Mouse (Mus musculus): ENCODE results near the gene Tmem273. TPM values are rescaled to one million over a fixed set of nuclear protein-coding genes. Genes with fewer than 3 reads are reported as not detected.

Tmem273 gene
- polyA plus RNA-seq, 1 experiment from 2014 or later = 0.46 TPM

DNA sequence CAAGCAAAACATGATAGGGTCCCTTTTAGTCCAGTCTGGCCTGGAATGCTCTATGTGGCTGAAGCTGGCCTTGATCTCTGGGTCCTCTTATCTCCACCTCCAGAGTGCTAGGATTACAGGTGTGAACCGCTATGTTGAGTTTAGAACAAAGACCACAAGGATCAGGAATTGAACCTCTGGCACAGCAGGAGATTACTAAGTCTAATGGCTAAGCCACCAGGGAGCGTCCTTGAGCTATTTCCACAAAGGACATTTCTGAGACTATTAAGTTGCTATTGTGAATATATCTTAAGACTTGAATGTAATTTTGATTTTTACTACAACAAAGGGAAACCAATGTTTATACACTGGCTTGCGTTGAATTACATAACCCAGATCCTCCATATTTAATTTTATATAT, 13.0 kb upstream of the Tmem273 start:
- Histone ChIP-seq H3K36me3 (ENCODE audit: control insufficient read depth, insufficient read depth, low read length) (no peaks in the 10 kb centered on the region), H3K4me3 (ENCODE audit: low read depth, low read length) (no peak overlapping the region), H3K4me2 (ENCODE audit: low read depth, low read length) (no peak overlapping the region), H3K27ac (ENCODE audit: low read depth, low read length) (no peak overlapping the region), H3K4me1 (ENCODE audit: control insufficient read depth, insufficient read depth, low read length) (no peaks in the 10 kb centered on the region), H3K9ac (replicated peaks; ENCODE audit: low read depth, low read length) (no peak overlapping the region), H3K9me3 (ENCODE audit: control insufficient read depth, low read length) (no peaks in the 10 kb centered on the region), H3K27me3 (ENCODE audit: control insufficient read depth, insufficient read depth, low read length) (no peaks in the 10 kb centered on the region)
- WGBS = 58% methylated on average over 3 of the region's 3 CpGs
- no peak for ATAC-seq (ENCODE audit: low read depth)

DNA sequence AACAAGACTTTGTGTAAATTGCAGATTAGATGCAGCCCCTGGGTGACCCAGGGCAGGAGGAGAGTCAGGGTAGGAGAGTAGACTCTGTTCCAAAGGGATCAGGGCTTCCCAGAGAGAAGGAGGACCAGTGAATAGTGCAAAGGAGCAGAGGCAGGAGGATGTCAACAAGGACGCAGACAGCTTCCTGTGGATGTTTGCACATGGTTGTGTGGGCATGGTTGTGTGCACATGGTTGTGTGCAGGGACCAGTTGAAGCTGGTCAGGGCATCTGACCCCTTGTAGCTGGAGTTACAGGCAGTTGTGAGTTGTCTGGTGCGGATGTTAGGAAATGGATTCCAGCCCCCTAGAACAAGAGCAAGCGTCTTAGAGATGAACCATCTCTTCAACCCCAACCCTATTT, 12.3 kb upstream of the Tmem273 start:
- H3K9me3 ChIP-seq (ENCODE audit: control insufficient read depth, low read length) = no peaks in the 10 kb centered on the region

DNA sequence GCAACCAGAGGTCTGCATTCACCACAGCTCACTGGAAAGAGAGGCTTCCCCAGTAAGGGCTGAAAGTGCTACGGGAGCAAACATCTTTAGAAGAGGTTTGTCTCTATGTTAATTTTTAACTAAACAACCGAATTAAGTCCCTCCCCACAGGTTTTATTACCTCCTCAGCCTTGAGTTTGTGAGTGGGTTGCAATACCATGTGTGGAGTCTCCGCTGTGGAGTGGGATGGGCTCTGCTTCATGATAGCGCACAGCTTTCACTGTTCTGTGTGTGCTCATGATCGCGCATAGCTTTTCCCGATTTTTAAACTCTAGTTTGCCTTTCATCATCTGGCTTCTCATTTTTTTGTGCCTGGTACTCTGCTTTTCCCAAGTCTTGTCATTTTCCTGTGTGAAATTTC, 9.7 kb upstream of the Tmem273 start:
- 70% methylated on average over 7 of the region's 7 CpGs for WGBS
- H3K9ac ChIP-seq (replicated peaks; ENCODE audit: low read depth, low read length) = no peak overlapping the region
- H3K4me3 ChIP-seq (ENCODE audit: low read depth, low read length) = no peak overlapping the region
- no peaks in the 10 kb centered on the region for H3K27me3 ChIP-seq (ENCODE audit: control insufficient read depth, insufficient read depth, low read length)
- H3K4me2 ChIP-seq (ENCODE audit: low read depth, low read length) = no peak overlapping the region
- no peak for ATAC-seq (ENCODE audit: low read depth)
- H3K36me3 ChIP-seq (ENCODE audit: control insufficient read depth, insufficient read depth, low read length) = no peaks in the 10 kb centered on the region
- H3K27ac ChIP-seq (ENCODE audit: low read depth, low read length) = no peak overlapping the region
- no peaks in the 10 kb centered on the region for H3K4me1 ChIP-seq (ENCODE audit: control insufficient read depth, insufficient read depth, low read length)
- H3K9me3 ChIP-seq (ENCODE audit: control insufficient read depth, low read length) = no peaks in the 10 kb centered on the region

More for the DNA sequence above, 12.3 kb upstream of the Tmem273 start:
- H3K36me3 ChIP-seq (ENCODE audit: control insufficient read depth, insufficient read depth, low read length) = no peaks in the 10 kb centered on the region
- H3K4me2 ChIP-seq (ENCODE audit: low read depth, low read length) = no peak overlapping the region
- H3K27ac ChIP-seq (ENCODE audit: low read depth, low read length) = no peak overlapping the region
- 87% methylated on average over 3 of the region's 3 CpGs for WGBS
- H3K27me3 ChIP-seq (ENCODE audit: control insufficient read depth, insufficient read depth, low read length) = no peaks in the 10 kb centered on the region
- no peaks in the 10 kb centered on the region for H3K4me1 ChIP-seq (ENCODE audit: control insufficient read depth, insufficient read depth, low read length)
- ATAC-seq (ENCODE audit: low read depth) = no peak
- no peak overlapping the region for H3K9ac ChIP-seq (replicated peaks; ENCODE audit: low read depth, low read length)
- H3K4me3 ChIP-seq (ENCODE audit: low read depth, low read length) = no peak overlapping the region

DNA sequence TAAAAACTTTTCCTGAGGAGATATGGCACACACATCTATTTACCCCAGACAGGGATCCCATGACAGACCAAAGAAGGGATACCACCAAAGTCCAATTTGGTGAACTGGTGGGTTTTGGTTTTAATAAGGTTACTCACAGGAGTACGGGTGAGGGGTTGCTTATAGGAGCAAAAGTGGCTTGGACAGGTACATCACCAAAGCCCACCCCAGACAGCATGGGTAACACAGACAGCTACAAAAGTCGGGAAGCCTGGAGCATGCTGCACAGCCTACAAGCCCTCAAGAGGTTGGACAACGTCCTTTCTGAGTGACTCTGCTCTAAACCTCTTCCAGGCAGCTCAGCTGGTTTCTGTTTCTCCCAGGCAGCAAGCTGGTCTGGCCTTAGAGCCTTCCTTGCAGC, 7.4 kb upstream of the Tmem273 start:
- Histone ChIP-seq H3K4me1 (ENCODE audit: control insufficient read depth, insufficient read depth, low read length) (no peaks in the 10 kb centered on the region), H3K4me2 (ENCODE audit: low read depth, low read length) (no peak overlapping the region), H3K4me3 (ENCODE audit: low read depth, low read length) (no peak overlapping the region), H3K9ac (replicated peaks; ENCODE audit: low read depth, low read length) (no peak overlapping the region), H3K36me3 (ENCODE audit: control insufficient read depth, insufficient read depth, low read length) (no peaks in the 10 kb centered on the region), H3K9me3 (ENCODE audit: control insufficient read depth, low read length) (no peaks in the 10 kb centered on the region), H3K27me3 (ENCODE audit: control insufficient read depth, insufficient read depth, low read length) (no peaks in the 10 kb centered on the region), H3K27ac (ENCODE audit: low read depth, low read length) (no peak overlapping the region)
- no peak for ATAC-seq (ENCODE audit: low read depth)
- 80% methylated on average over 3 of the region's 3 CpGs for WGBS

DNA sequence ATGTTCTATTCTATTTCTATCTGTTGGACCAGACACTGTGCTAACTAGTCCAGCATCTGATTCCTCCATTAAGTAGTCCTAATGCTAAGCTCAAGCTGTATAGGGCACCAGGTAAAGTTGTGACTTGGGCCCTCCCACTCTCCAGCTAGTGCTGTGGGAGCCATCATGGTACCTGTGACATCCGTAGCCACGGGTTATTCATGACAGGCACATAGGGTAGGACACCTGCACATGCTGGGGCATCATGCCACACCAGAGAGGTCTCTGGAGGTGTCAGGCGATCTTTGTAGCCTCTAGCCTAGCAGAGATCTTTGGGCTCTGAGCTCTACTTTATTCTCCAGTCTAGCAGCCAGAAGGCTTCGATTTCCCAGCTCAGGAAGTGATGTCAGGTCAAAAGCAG, 2.9 kb upstream of the Tmem273 start:
- WGBS = 88% methylated on average over 4 of the region's 4 CpGs
- H3K27ac ChIP-seq (ENCODE audit: low read depth, low read length) = no peak overlapping the region

DNA sequence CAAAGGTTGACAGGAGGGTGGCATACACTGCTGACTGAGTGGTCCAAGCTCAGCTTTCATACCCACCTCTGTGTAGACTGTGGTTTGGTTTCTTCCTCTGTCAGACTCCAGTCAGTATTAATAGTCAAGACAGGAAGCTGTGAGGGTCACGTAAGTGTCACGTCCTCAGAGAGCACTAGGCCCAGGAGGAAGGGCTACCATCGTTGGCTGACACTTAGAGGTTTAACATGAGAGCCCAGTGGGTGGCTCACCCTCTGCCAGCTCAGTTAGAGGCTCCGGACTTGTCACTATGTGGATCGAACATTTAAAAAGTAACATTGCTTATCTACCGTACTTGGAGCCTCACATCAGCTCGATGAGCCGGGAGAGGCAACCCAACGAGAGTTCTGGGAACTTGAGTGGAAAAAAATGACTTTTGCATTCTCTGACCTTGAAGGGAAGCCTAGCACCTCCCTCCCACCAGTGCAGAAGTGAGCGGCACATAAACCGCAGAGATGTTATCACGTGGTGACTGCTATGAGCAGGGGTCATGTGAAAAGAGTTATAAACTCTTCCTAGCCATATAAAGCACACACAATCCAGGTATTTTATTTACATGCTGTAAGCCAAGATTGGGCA, 1.5 kb upstream of the Tmem273 start:
- ATAC-seq (ENCODE audit: low read depth) = no peak
- Histone ChIP-seq H3K9me3 (ENCODE audit: control insufficient read depth, low read length) (no peaks in the 10 kb centered on the region), H3K36me3 (ENCODE audit: control insufficient read depth, insufficient read depth, low read length) (no peaks in the 10 kb centered on the region), H3K27ac (ENCODE audit: low read depth, low read length) (no peak overlapping the region), H3K4me2 (ENCODE audit: low read depth, low read length) (no peak overlapping the region), H3K4me1 (ENCODE audit: control insufficient read depth, insufficient read depth, low read length) (no peaks in the 10 kb centered on the region), H3K9ac (replicated peaks; ENCODE audit: low read depth, low read length) (no peak overlapping the region), H3K4me3 (ENCODE audit: low read depth, low read length) (no peak overlapping the region), H3K27me3 (ENCODE audit: control insufficient read depth, insufficient read depth, low read length) (no peaks in the 10 kb centered on the region)
- WGBS = 79% methylated on average over 12 of the region's 12 CpGs

More for the DNA sequence above, 2.9 kb upstream of the Tmem273 start:
- Histone ChIP-seq H3K27me3 (ENCODE audit: control insufficient read depth, insufficient read depth, low read length) (no peaks in the 10 kb centered on the region), H3K4me2 (ENCODE audit: low read depth, low read length) (no peak overlapping the region), H3K9me3 (ENCODE audit: control insufficient read depth, low read length) (no peaks in the 10 kb centered on the region), H3K4me1 (ENCODE audit: control insufficient read depth, insufficient read depth, low read length) (no peaks in the 10 kb centered on the region), H3K9ac (replicated peaks; ENCODE audit: low read depth, low read length) (no peak overlapping the region), H3K4me3 (ENCODE audit: low read depth, low read length) (no peak overlapping the region), H3K36me3 (ENCODE audit: control insufficient read depth, insufficient read depth, low read length) (no peaks in the 10 kb centered on the region)
- no peak for ATAC-seq (ENCODE audit: low read depth)

DNA sequence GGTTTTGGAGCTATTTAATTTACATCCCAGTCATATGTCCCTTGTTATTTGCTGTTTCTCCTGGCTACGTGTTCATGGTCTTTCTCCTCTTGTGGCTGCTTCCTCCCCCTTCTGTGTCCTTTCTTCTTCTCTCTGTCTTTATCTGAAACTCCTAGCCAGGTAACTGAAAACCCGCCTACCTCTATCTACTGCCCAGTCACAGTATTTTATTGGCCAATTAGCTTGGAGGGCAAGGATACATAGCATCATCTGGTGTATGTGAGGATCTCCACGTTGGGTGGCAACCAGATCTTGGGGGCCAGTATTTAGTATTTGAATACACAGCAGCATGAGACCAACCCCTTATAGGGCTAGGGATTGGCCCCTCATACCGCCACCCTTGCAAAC, 1.0 kb upstream of the Tmem273 start:
- H3K27me3 ChIP-seq (ENCODE audit: control insufficient read depth, insufficient read depth, low read length) = no peaks in the 10 kb centered on the region
- no peak for ATAC-seq (ENCODE audit: low read depth)
- H3K27ac ChIP-seq (ENCODE audit: low read depth, low read length) = no peak overlapping the region
- H3K4me2 ChIP-seq (ENCODE audit: low read depth, low read length) = no peak overlapping the region
- no peaks in the 10 kb centered on the region for H3K36me3 ChIP-seq (ENCODE audit: control insufficient read depth, insufficient read depth, low read length)
- H3K9me3 ChIP-seq (ENCODE audit: control insufficient read depth, low read length) = no peaks in the 10 kb centered on the region
- 77% methylated on average over 4 of the region's 4 CpGs for WGBS
- no peak overlapping the region for H3K4me3 ChIP-seq (ENCODE audit: low read depth, low read length)
- H3K9ac ChIP-seq (replicated peaks; ENCODE audit: low read depth, low read length) = no peak overlapping the region
- H3K4me1 ChIP-seq (ENCODE audit: control insufficient read depth, insufficient read depth, low read length) = no peaks in the 10 kb centered on the region

DNA sequence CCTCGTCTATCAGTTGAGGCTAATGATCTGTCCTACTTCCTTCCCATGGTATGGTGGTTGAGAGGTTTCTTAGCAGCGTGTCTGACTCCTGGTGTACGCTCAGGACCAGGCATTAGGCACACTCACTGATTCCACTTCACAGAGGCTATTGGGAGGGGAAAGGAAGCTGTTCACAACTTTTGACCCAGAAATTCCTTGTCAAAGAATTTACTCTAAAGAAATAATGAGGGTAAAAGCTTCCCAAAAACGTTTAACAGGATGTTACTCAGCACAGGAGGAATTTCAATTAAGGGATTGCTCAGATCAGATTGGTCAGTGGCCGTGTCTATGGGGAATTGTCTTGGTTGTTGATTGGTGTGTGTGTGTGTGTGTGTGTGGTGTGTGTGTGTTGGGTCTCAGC, 1.9 kb downstream of the Tmem273 start:
- Histone ChIP-seq H3K9me3 (ENCODE audit: control insufficient read depth, low read length) (no peaks in the 10 kb centered on the region), H3K27ac (ENCODE audit: low read depth, low read length) (no peak overlapping the region), H3K4me3 (ENCODE audit: low read depth, low read length) (no peak overlapping the region), H3K4me2 (ENCODE audit: low read depth, low read length) (no peak overlapping the region), H3K36me3 (ENCODE audit: control insufficient read depth, insufficient read depth, low read length) (no peaks in the 10 kb centered on the region), H3K4me1 (ENCODE audit: control insufficient read depth, insufficient read depth, low read length) (no peaks in the 10 kb centered on the region), H3K27me3 (ENCODE audit: control insufficient read depth, insufficient read depth, low read length) (no peaks in the 10 kb centered on the region), H3K9ac (replicated peaks; ENCODE audit: low read depth, low read length) (no peak overlapping the region)
- no peak for ATAC-seq (ENCODE audit: low read depth)
- 66% methylated on average over 5 of the region's 5 CpGs for WGBS

DNA sequence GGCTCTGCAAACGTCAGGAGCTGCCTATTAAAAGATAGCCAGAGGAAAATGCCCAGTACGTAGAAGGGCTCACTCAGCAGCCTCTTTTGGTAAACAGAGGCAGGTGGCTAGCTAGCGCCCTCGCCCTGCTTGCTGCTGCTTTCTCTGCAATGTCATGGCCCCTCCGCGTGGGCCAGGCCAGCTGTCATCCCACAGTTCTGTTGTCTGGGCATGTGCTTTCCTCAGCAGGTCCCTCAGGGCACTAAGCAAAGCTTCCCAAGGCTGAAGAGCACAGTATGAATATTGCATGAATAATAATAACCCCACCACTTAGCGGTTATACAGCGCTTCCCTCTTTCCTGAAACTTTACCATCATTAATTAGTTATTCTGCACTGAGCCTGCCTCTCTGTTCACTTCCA, 10.6 kb downstream of the Tmem273 start:
- no peak overlapping the region for H3K9ac ChIP-seq (replicated peaks; ENCODE audit: low read depth, low read length)
- H3K4me2 ChIP-seq (ENCODE audit: low read depth, low read length) = no peak overlapping the region
- WGBS = 42% methylated on average over 8 of the region's 8 CpGs
- H3K9me3 ChIP-seq (ENCODE audit: control insufficient read depth, low read length) = no peaks in the 10 kb centered on the region
- no peaks in the 10 kb centered on the region for H3K36me3 ChIP-seq (ENCODE audit: control insufficient read depth, insufficient read depth, low read length)
- no peaks in the 10 kb centered on the region for H3K27me3 ChIP-seq (ENCODE audit: control insufficient read depth, insufficient read depth, low read length)
- ATAC-seq (ENCODE audit: low read depth) = peak; percentile 38; the same call in 1 of the 2 replicates
- no peaks in the 10 kb centered on the region for H3K4me1 ChIP-seq (ENCODE audit: control insufficient read depth, insufficient read depth, low read length)
- H3K4me3 ChIP-seq (ENCODE audit: low read depth, low read length) = no peak overlapping the region
- H3K27ac ChIP-seq (ENCODE audit: low read depth, low read length) = no peak overlapping the region
